Mouse (Mus musculus): ENCODE data around the gene Rtn4. TPM values are rescaled to one million over a fixed set of nuclear protein-coding genes. Genes with fewer than 3 reads are reported as not detected.
"Not testable (repeated sequence)": the region's sequence is repeated elsewhere in the genome, so short reads cannot be mapped to it uniquely, and the experiment has no call there.

Gene Rtn4
- 61.8 and 68.1 TPM in 2 replicates for total RNA-seq (2014; fragmentation: Nextera tagmentation)
- 60.3 and 62.0 TPM in 2 replicates for total RNA-seq (2017)

GRCm38 (mm10) chr11:29692683-29693272, at the start of gene Rtn4:
Gene Rtn4, plus strand, starts transcription at chr11:29692947.
- peak; percentile 85 for ATAC-seq (replicated peaks; ENCODE audit: poor library complexity, severe bottlenecking)

- peak; percentile 62 for ATAC-seq (replicated peaks; ENCODE audit: poor library complexity, severe bottlenecking)
Observed at GRCm38 (mm10) chr11:29644421-29644820, 48.3 kb upstream of the Rtn4 start.

GRCm38 (mm10) chr11:29645411-29646066, 47.2 kb upstream of the Rtn4 start:
- peak; percentile 47 for ATAC-seq (replicated peaks; ENCODE audit: poor library complexity, severe bottlenecking)

- ATAC-seq (replicated peaks; ENCODE audit: poor library complexity, severe bottlenecking) = peak; percentile 80
Observed at GRCm38 (mm10) chr11:29647568-29648319, 45.0 kb upstream of the Rtn4 start.

- not testable (repeated sequence) for ATAC-seq (replicated peaks; ENCODE audit: poor library complexity, severe bottlenecking)
Observed at GRCm38 (mm10) chr11:29655381-29655780, 37.4 kb upstream of the Rtn4 start.

GRCm38 (mm10) chr11:29660740-29661139, 32.0 kb upstream of the Rtn4 start:
- ATAC-seq (replicated peaks; ENCODE audit: poor library complexity, severe bottlenecking) = no peak

- ATAC-seq (replicated peaks; ENCODE audit: poor library complexity, severe bottlenecking) = no peak
Observed at GRCm38 (mm10) chr11:29667634-29668033, 25.1 kb upstream of the Rtn4 start.

GRCm38 (mm10) chr11:29669706-29670105, 23.0 kb upstream of the Rtn4 start:
- ATAC-seq (replicated peaks; ENCODE audit: poor library complexity, severe bottlenecking) = no peak

- no peak for ATAC-seq (replicated peaks; ENCODE audit: poor library complexity, severe bottlenecking)
Observed at GRCm38 (mm10) chr11:29673359-29673758, 19.4 kb upstream of the Rtn4 start.

GRCm38 (mm10) chr11:29676718-29677117, 16.0 kb upstream of the Rtn4 start:
- no peak; the same call in 1 of the 2 replicates for ATAC-seq (replicated peaks; ENCODE audit: poor library complexity, severe bottlenecking)

GRCm38 (mm10) chr11:29679942-29680341, 12.8 kb upstream of the Rtn4 start:
- no peak for ATAC-seq (replicated peaks; ENCODE audit: poor library complexity, severe bottlenecking)

GRCm38 (mm10) chr11:29680771-29681170, 12.0 kb upstream of the Rtn4 start:
- no peak for ATAC-seq (replicated peaks; ENCODE audit: poor library complexity, severe bottlenecking)

GRCm38 (mm10) chr11:29684272-29684671, 8.5 kb upstream of the Rtn4 start:
- ATAC-seq (replicated peaks; ENCODE audit: poor library complexity, severe bottlenecking) = no peak

- ATAC-seq (replicated peaks; ENCODE audit: poor library complexity, severe bottlenecking) = peak; percentile 73
Observed at GRCm38 (mm10) chr11:29686176-29686575, 6.6 kb upstream of the Rtn4 start.

- ATAC-seq (replicated peaks; ENCODE audit: poor library complexity, severe bottlenecking) = no peak
Observed at GRCm38 (mm10) chr11:29691556-29691955, 1.2 kb upstream of the Rtn4 start.

GRCm38 (mm10) chr11:29692111-29692682, 550 bp upstream of the Rtn4 start:
- peak; percentile 10 for ATAC-seq (replicated peaks; ENCODE audit: poor library complexity, severe bottlenecking)

GRCm38 (mm10) chr11:29693576-29694410, 1.0 kb downstream of the Rtn4 start:
- peak; percentile 66 for ATAC-seq (replicated peaks; ENCODE audit: poor library complexity, severe bottlenecking)

GRCm38 (mm10) chr11:29694754-29695153, 2.0 kb downstream of the Rtn4 start:
- no peak for ATAC-seq (replicated peaks; ENCODE audit: poor library complexity, severe bottlenecking)

GRCm38 (mm10) chr11:29702721-29703120, 10.0 kb downstream of the Rtn4 start:
- no peak for ATAC-seq (replicated peaks; ENCODE audit: poor library complexity, severe bottlenecking)

- peak; percentile 85 for ATAC-seq (replicated peaks; ENCODE audit: poor library complexity, severe bottlenecking)
Observed at GRCm38 (mm10) chr11:29705263-29705662, 12.5 kb downstream of the Rtn4 start.

Data from granulocyte monocyte progenitor cell, adult 5-6 weeks (primary cell).